Mouse (Mus musculus) heart, postnatal 0 days (tissue): ENCODE measurements around the gene Fmo4. TPM values are rescaled to one million over a fixed set of nuclear protein-coding genes. Genes with fewer than 3 reads are reported as not detected.

Source experiments
- ATAC-seq: fragments of 200-750 bp; cut with Nextera tagmentation; 2 replicates; pipeline ENCODE4 v1.8.0; 2017; ENCODE audit warnings: low read depth, moderate number of reproducible peaks, moderate library complexity; ENCODE audit not compliant: insufficient read depth
- DNase-seq: peaks from one replicate; pipeline ENCODE4 v3.0.0-alpha.2; 2016; ENCODE audit warnings: low spot score
- H3K27ac ChIP-seq: fragments of 300-500 bp; sonication (generic); 2 replicates; pipeline ENCODE4 v1.5.1; 2014; ENCODE audit warnings: low read depth, mild to moderate bottlenecking
- H3K27me3 ChIP-seq: fragments of 300-500 bp; sonication (generic); 2 replicates; pipeline ENCODE4 v1.6.1; 2014; ENCODE audit warnings: low read length, mixed read lengths; ENCODE audit not compliant: control insufficient read depth, insufficient read depth
- H3K36me3 ChIP-seq: fragments of 300-500 bp; sonication (generic); replicated peaks from 2 replicates; pipeline ENCODE4 v1.6.1; 2014; ENCODE audit warnings: low read length, mixed read lengths; ENCODE audit not compliant: control insufficient read depth, insufficient read depth
- H3K4me1 ChIP-seq: fragments of 300-500 bp; sonication (generic); 2 replicates; pipeline ENCODE4 v1.6.1; 2014; ENCODE audit warnings: antibody characterized with exemption; ENCODE audit not compliant: control insufficient read depth, insufficient read depth
- H3K4me2 ChIP-seq: fragments of 300-500 bp; sonication (generic); 2 replicates; pipeline ENCODE4 v1.6.1; 2014; ENCODE audit warnings: low read depth, mild to moderate bottlenecking, low read length, moderate library complexity
- H3K4me3 ChIP-seq: fragments of 300-500 bp; sonication (generic); 2 replicates; pipeline ENCODE4 v1.5.1; 2014; ENCODE audit warnings: low read depth, low read length
- H3K9ac ChIP-seq: fragments of 300-500 bp; sonication (generic); replicated peaks from 2 replicates; pipeline ENCODE4 v1.6.1; 2014; ENCODE audit warnings: low read depth, low read length, mixed read lengths
- H3K9me3 ChIP-seq: fragments of 300-500 bp; sonication (generic); replicated peaks from 2 replicates; pipeline ENCODE4 v1.6.1; 2016; ENCODE audit warnings: low read length; ENCODE audit not compliant: control insufficient read depth
- CTCF ChIP-seq: IDR thresholded peaks from 2 replicates; pipeline ENCODE4 v1.5.1; 2016; ENCODE audit warnings: antibody characterized with exemption, control low read depth, low read depth
- EP300 ChIP-seq: IDR thresholded peaks from 2 replicates; pipeline ENCODE4 v1.6.1; 2016; ENCODE audit warnings: antibody characterized with exemption, low read depth
- WGBS: fragments of 180-500 bp; shearing (Covaris S2); extraction: QIAGEN DNeasy Blood & Tissue Kit; methylation state at CpG from one replicate; pipeline ENCODE4 v1.1.7; 2014; 5-methylcytosine and 5-hydroxymethylcytosine counted together
- polyA plus RNA-seq: library from polyadenylated mRNA; unstranded; fragments of >200 nt; fragmentation: Nextera tagmentation; extraction: Ambion mirVana; gene quantifications from 2 replicates; pipeline ENCODE4 v1.2.1, GENCODE M21; 2015
- total RNA-seq: library from RNA; depleted of rRNA; stranded (reverse); fragments of >200 nt; gene quantifications from 2 replicates; pipeline ENCODE4 v1.2.3, GENCODE M21; 2014; ENCODE audit warnings: low replicate concordance

Gene Fmo4
- total and polyA plus RNA-seq, 2 experiments from 2014 or later: 0.20 to 3.1 TPM

DNA sequence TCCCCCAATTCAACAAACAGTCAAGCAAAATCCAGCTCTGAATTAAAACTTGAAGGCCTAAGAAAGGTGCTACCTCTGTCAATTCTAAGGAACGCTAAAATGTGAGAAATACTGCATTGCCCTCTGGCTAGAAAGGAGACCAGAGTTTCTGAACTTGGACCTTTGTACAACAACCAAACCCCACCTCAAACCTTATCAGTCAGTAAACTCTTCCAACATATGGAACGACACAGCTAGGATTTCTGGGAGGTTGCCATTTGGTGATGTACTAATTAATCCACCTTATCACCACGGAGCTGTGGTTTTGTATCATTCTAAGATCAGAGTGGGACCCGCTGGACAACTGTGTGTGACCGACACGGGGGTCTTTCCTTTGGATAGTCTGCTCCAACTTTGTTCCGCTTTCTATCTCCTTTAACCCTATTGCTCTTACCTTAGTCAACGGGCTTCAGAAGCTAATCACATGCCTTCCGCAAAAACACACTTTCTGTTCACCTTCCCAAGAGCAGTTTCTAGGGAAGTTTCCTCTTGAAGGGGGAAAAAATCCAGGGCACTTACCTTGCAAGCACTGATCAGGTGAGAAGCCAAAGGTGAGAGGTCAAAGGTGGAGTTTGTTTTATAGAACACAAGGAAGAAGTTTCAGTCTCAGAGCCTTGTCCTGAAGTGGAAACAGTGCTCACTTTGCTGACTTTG lies 483 bp downstream of the Fmo4 start:
- H3K4me2 ChIP-seq: peak overlapping the region; percentile 44
- WGBS: 76% methylated on average over 9 of the region's 9 CpGs
- H3K4me3 ChIP-seq: no peak overlapping the region; the same call in 1 of the 2 replicates
- H3K36me3 ChIP-seq: no peaks in the 10 kb centered on the region
- DNase-seq: no peak
- no peaks in the 10 kb centered on the region for H3K27me3 ChIP-seq
- no peaks in the 10 kb centered on the region for H3K9me3 ChIP-seq
- no peak for ATAC-seq
- no peak overlapping the region for H3K27ac ChIP-seq
- TF ChIP-seq EP300 (no peak), CTCF (no peak)
- H3K9ac ChIP-seq: no peak overlapping the region
- no peaks in the 10 kb centered on the region for H3K4me1 ChIP-seq

DNA sequence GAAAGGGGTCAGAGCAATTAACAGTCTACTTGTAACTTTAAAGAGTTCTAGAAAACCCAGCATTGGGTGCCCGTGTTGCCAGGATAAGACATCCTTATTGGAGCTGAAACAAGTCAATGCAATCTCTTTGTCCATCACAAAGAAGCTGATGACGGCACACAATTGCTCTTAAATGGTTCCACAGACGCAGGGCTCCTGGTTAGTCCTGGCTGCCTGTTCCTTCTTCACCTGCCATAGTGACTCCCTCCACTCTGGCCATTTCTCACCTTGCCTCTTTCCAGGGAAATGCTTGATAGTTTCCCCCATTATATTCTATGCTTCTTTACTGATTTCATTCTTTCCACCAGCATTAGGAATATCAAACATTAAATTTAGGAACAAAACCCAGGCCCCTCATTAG lies 5.2 kb downstream of the Fmo4 start:
- Histone ChIP-seq H3K4me3 (no peak overlapping the region), H3K36me3 (no peaks in the 10 kb centered on the region), H3K27me3 (no peaks in the 10 kb centered on the region), H3K4me1 (no peaks in the 10 kb centered on the region), H3K27ac (no peak overlapping the region), H3K9me3 (no peaks in the 10 kb centered on the region), H3K4me2 (no peak overlapping the region), H3K9ac (no peak overlapping the region)
- DNase-seq (no peak), ATAC-seq (no peak)
- 71% methylated on average over 3 of the region's 3 CpGs for WGBS
- no peak for TF ChIP-seq CTCF
- no peak for TF ChIP-seq EP300

GRCm38 (mm10) chr1:162807441-162807840 lies 6.3 kb downstream of the Fmo4 start:
- Histone ChIP-seq H3K4me2 (no peak overlapping the region), H3K27me3 (no peaks in the 10 kb centered on the region), H3K4me3 (no peak overlapping the region), H3K27ac (no peak overlapping the region), H3K9me3 (no peaks in the 10 kb centered on the region), H3K4me1 (no peaks in the 10 kb centered on the region), H3K36me3 (no peaks in the 10 kb centered on the region), H3K9ac (no peak overlapping the region)
- ATAC-seq: no peak
- DNase-seq: no peak
- WGBS: 75% methylated on average over 5 of the region's 5 CpGs
- no peak for TF ChIP-seq EP300
- no peak for TF ChIP-seq CTCF

GRCm38 (mm10) chr1:162805011-162805410 lies 8.8 kb downstream of the Fmo4 start:
- Histone ChIP-seq H3K27me3 (no peaks in the 10 kb centered on the region), H3K4me3 (no peak overlapping the region), H3K4me1 (no peaks in the 10 kb centered on the region), H3K27ac (no peak overlapping the region), H3K9ac (no peak overlapping the region), H3K36me3 (no peaks in the 10 kb centered on the region), H3K9me3 (no peaks in the 10 kb centered on the region), H3K4me2 (no peak overlapping the region)
- TF ChIP-seq EP300 (no peak), CTCF (peak; percentile 25; the same call in 1 of the 2 replicates)
- DNase-seq (no peak), ATAC-seq (no peak)
- 49% methylated on average over 5 of the region's 5 CpGs for WGBS

DNA sequence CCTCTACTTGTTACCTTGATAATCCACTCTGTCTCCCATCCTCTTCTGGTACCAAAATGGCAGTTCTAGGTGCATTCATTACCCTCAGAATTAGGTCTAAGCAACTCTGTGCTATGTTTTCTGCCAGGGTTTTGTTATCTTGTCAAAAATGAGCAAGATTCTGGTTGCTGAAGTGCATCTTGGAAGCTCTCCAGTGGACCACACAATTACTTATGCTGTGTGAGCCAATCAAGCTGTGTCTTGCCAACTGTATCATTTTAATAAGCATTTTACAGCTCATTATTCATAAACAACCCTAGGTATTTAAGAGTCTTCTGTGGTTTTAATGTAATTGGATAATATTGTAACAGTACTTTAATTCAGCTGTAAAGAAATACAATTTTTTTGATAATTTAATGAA lies 17.3 kb downstream of the Fmo4 start:
- Histone ChIP-seq H3K4me3 (no peak overlapping the region), H3K9ac (no peak overlapping the region), H3K27ac (no peak overlapping the region), H3K36me3 (no peaks in the 10 kb centered on the region), H3K4me1 (no peaks in the 10 kb centered on the region), H3K9me3 (no peaks in the 10 kb centered on the region), H3K4me2 (no peak overlapping the region), H3K27me3 (no peaks in the 10 kb centered on the region)
- TF ChIP-seq EP300 (no peak), CTCF (no peak)
- no peak for DNase-seq
- ATAC-seq: no peak
